Mouse (Mus musculus): ENCODE data around the gene Mef2c.

Mef2c gene

DNA sequence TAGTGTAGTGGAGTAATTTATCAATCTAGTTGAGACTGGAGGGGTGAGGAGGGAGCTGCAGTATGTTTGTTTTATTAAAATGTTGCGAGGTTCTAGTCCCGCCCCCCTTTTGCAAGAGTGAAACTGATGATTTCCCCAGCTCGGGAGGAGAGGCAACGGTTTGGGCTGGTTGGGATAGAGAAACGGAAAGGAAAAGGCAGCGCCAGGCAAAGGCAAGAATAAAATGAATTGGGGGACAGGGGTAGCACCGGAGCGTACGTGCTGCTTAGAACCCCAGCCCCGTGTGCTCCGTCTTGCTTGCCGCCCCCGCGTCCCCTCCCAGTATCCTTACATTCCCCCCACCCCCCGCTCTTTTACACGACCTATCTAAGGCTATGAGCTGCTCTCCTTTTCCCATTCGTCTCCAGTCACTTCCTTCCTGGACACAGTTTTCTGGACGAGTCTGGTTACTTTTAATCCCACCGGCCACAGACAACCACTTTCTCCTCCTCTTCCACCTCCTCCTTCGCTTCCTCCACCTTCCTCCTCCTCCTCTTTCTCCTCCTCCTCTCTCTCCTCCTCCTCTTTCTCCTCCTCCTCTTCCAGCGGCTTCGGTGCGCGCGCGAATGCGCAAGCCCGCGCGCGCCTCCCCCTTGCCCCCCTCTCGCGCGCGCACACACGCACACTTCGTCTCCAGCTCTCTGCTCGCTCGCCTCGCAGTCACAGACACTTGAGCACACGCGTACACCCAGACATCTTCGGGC lies 20.5 kb downstream of the Mef2c start:
- in situ Hi-C loops (cut with MboI, MseI), result no loop called here

DNA sequence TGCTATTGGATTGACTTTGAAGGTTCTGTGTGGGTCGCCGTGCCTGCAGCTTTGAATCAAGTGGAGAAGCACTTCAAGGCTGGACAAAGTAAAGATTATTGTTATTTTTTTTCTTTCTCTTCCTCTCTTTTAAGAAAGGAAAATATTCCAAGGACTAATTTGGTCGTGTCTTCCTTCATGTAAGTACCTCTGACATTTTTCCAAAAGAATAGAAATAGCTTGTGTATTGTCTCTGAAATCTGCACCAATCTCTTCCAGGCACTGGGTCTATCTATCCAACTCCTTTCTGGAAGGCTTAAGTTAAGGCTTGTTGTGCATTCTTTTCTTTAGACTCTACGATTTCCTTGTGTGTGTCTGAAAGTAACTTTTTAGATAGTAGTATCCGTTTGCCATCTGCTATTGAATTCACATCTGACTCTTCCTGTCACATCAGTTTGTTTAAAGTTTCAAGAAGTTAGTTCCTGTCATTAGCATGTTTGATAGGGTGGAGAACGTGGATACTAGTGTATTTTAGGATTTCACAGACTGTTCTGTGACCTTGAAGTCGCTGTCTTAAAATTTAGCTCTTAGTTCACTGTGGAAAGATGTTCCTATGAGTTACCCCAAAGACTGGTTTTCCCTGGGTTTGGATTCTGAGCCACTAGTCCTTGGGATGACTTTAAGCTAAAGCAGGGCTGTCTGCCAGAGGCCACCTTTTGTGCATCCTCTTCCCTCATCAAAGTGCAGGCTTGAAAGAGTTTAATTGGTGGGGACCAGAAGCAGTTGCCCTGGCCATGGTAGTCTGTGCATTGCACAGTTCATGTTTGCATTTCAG lies 21.3 kb downstream of the Mef2c start:
- in situ Hi-C loops (cut with MboI, MseI), result no loop called here

- in situ Hi-C loops (cut with MboI, MseI), result no loop called here
Measured at GRCm38 (mm10) chr13:83525716-83526005, 21.8 kb downstream of the Mef2c start.

- in situ Hi-C loops (cut with MboI, MseI), result no loop called here
Measured at GRCm38 (mm10) chr13:83526066-83526465, 22.2 kb downstream of the Mef2c start.

- in situ Hi-C loops (cut with MboI, MseI), result no loop called here
Measured at GRCm38 (mm10) chr13:83527921-83528320, 24.1 kb downstream of the Mef2c start.

DNA sequence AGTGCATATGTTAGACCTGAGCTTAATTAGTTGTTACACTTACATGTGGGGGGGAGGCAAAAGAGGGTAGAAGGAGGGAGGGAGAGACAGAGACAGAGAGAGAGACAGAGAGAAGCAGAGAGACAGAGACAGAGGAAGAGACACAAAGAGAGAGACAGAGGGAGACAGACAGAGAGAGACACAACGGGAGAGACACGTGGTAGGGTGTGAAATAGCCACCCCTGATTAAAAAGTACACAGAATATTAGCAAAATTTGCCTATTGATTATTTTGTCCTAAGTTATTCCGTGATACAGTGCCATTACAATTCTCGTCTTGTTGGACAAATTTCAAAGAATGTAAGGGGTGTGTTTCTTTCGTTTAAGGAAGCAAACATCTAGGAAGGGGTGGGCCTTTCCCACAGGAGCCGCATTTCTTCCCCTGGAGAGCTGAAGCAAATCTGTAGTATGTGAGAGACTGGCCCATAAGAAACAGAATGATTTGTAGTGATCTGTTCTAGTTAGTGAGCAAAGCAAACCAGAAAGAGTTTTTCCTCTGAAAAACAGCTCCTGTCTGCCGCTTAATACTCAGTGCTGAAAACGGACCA lies 26.0 kb downstream of the Mef2c start:
- in situ Hi-C loops (cut with MboI, MseI), result no loop called here

DNA sequence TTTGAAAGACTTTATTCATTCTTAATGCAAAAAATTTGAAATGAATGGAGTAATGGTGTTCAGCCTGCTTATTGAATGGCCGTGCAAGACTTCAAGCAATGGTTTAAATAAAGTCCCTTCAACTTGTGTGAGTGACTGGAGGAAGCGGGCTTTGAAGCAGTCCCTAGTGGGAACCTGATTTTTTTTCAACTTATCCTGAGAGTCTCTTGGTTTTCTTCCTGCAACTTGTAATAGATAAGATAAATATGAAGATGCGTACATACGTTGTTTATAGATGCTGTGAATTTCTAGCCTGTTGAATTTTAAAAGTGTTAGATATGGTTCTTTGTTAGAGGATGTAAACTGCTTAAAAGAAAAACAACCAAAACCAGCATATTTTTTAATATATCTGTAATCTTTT lies 27.1 kb downstream of the Mef2c start:
- in situ Hi-C loops (cut with MboI, MseI), result no loop called here

DNA sequence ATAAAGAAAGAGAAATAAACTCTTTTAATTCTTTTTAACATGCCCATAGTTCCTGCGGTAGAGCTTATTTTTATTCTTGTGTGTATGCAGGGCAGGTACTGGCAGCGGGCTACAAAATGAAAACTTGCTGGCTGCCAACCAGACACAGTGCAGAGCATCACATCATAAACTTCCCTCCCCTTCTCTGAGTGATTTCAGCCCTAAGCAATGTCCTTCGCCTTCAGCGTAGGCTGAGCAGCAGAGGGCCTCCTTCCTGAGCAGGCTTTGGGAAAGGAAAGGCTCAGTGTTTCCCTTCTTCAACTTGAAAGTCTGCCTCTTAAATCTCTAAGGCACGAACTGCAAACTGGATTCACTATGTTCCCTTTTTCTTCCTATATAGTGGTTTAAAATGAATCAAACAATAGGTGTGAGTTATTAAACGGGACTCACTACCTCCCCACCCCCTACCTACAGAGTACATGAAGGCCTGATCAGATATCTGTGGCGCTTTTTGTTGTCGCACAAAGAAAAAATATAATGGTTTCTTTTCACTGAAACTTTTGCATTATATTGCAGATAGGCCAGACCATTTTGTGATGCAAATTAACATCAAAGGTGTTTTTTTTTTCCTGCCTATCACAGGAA lies 28.2 kb downstream of the Mef2c start:
- in situ Hi-C loops (cut with MboI, MseI), result no loop called here

GRCm38 (mm10) chr13:83536361-83536760 lies 32.5 kb downstream of the Mef2c start:
- in situ Hi-C loops (cut with MboI, MseI), result no loop called here

DNA sequence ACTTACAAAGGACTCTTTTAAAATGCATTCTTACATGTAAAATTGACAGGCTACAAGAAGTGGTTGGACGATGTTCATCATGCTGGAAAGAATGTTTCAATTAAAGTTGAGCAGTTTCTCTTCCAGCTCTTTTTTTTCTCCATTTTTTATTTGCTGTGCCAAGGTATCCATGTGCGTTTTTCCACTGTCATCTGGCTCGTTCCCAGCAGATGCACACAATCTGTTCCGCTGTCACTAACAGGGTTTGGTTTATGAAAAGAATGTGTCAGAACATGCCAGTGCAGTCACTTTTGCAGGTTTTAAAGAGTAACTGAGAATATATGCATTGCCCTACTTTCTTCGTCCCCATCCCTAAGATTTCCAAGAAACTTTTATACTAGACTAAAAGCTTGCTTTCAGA lies 33.3 kb downstream of the Mef2c start:
- in situ Hi-C loops (cut with MboI, MseI), result no loop called here

GRCm38 (mm10) chr13:83539921-83540320 lies 36.1 kb downstream of the Mef2c start:
- in situ Hi-C loops (cut with MboI, MseI), result no loop called here

DNA sequence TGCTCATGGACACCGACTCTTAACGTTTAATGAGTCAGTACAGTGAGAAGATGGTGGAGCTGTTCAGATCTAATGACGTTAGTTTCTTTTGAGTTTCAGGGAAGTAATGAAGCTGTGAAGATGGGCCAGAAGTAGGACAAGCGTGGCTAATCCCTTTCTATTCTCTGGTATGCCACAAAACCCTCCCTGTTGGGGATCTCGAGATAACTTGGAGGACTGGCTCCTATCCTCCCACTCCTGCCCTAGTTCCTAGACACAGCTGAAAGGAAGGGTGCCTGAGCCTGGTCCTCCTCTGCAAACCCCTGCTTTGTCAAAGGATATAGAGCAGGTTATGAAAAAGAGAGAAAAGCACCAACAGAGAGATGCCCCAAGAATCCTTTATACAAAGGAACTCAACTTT lies 38.8 kb downstream of the Mef2c start:
- in situ Hi-C loops (cut with MboI, MseI), result no loop called here

GRCm38 (mm10) chr13:83544707-83545106 lies 40.9 kb downstream of the Mef2c start:
- in situ Hi-C loops (cut with MboI, MseI), result no loop called here

- in situ Hi-C loops (cut with MboI, MseI), result no loop called here
Measured at GRCm38 (mm10) chr13:83546876-83547275, 43.0 kb downstream of the Mef2c start.

GRCm38 (mm10) chr13:83551259-83551658 lies 47.4 kb downstream of the Mef2c start:
- in situ Hi-C loops (cut with MboI, MseI), result no loop called here

- in situ Hi-C loops (cut with MboI, MseI), result no loop called here
Measured at GRCm38 (mm10) chr13:83552051-83552450, 48.2 kb downstream of the Mef2c start.

- in situ Hi-C loops (cut with MboI, MseI), result no loop called here
Measured at GRCm38 (mm10) chr13:83563261-83563660, 59.4 kb downstream of the Mef2c start.

DNA sequence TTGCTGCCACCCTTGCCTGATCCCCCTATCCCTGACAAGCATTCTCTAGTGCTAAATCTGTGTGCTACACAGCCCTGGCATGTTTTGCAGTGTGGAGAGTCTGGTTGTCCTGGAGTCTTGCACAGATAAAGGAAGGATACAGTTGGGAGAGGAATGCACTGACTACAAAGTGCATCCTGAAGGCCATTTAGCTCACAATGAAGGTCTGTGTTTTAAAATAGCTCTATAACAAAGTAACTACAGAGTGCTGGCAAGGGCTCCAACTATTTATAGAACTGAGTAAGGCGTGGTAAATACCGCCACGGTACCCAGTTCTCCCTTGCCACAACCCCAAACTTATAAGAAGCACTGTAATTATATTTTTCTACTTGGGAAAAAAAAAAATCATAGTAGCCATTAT lies 61.9 kb downstream of the Mef2c start:
- in situ Hi-C loops (cut with MboI, MseI), result no loop called here

GRCm38 (mm10) chr13:83566180-83566579 lies 62.3 kb downstream of the Mef2c start:
- in situ Hi-C loops (cut with MboI, MseI), result no loop called here

GRCm38 (mm10) chr13:83566834-83567534 lies 63.1 kb downstream of the Mef2c start:
- in situ Hi-C loops (cut with MboI, MseI), result no loop called here

DNA sequence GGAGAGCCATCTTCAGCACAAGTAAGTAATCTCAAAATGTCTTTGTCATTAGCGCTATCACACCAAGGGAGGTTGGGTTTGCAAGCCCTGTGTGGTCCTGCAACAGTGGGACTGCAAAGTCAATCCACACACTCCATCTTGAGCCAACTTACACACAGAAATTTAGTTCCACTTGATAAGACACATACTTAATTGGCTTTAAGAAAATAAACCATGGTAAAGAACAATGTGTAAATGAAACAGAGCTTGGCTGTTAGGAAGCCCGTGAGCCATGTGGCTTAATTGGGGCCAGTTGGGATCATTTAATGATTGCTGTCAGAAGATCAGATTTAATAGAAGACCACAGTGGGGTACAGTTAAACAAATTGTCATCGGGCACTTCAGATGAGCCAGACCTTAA lies 63.8 kb downstream of the Mef2c start:
- in situ Hi-C loops (cut with MboI, MseI), result no loop called here

- in situ Hi-C loops (cut with MboI, MseI), result no loop called here
Measured at GRCm38 (mm10) chr13:83568759-83569256, 65.0 kb downstream of the Mef2c start.

Measured in regulatory T cell (primary cell).